Mouse (Mus musculus) G1E (cell line): ENCODE data around the gene Clcn3. TPM values are rescaled to one million over a fixed set of nuclear protein-coding genes. Genes with fewer than 3 reads are reported as not detected.

Experiments
- ATAC-seq: 2 replicates; pipeline ENCODE4 v1.8.0; 2016; ENCODE audit warnings: mild to moderate bottlenecking; ENCODE audit not compliant: insufficient number of reproducible peaks, poor library complexity, low FRiP score, severe bottlenecking; ENCODE audit errors: extremely low read depth
- DNase-seq: peaks from one replicate; pipeline ENCODE4 v3.0.0; 2012; ENCODE audit warnings: low spot score
- H3K27me3 ChIP-seq: 2 replicates; pipeline ENCODE4 v1.6.1; 2012; ENCODE audit warnings: mild to moderate bottlenecking, low read length, inconsistent platforms; ENCODE audit not compliant: insufficient read depth
- H3K36me3 ChIP-seq: replicated peaks from 2 replicates; pipeline ENCODE3; 2012; ENCODE audit warnings: mild to moderate bottlenecking, inconsistent platforms
- H3K4me1 ChIP-seq: 2 replicates; pipeline ENCODE4 v1.6.1; 2012; ENCODE audit warnings: low read depth, low read length, inconsistent platforms, mixed read lengths; ENCODE audit not compliant: insufficient read depth
- H3K4me3 ChIP-seq: 2 replicates; pipeline ENCODE4 v1.5.1; 2012; ENCODE audit warnings: low read depth, mild to moderate bottlenecking, inconsistent platforms, low read length, moderate library complexity, mixed read lengths
- H3K9me3 ChIP-seq: replicated peaks from 2 replicates; pipeline ENCODE4 v1.6.1; 2012; ENCODE audit warnings: inconsistent platforms
- CTCF ChIP-seq: IDR thresholded peaks from 2 replicates; pipeline ENCODE4 v1.5.1; 2012; ENCODE audit warnings: low read depth, low read length, inconsistent platforms, mixed read lengths
- GATA1 ChIP-seq: IDR thresholded peaks from 2 replicates; pipeline ENCODE4 v1.6.1; 2012; ENCODE audit warnings: borderline replicate concordance, low read length, inconsistent platforms, mixed read lengths
- GATA2 ChIP-seq: IDR thresholded peaks from 2 replicates; pipeline ENCODE4 v1.6.1; 2012; ENCODE audit warnings: low read depth, low read length, inconsistent platforms, borderline replicate concordance
- POLR2AphosphoS5 ChIP-seq: IDR thresholded peaks from 2 replicates; pipeline ENCODE4 v1.6.1; 2012; ENCODE audit warnings: low read depth, low read length, inconsistent platforms; ENCODE audit not compliant: insufficient replicate concordance
- TAL1 ChIP-seq: conservative IDR thresholded peaks from 2 replicates; pipeline ENCODE4 v1.6.1; 2012; ENCODE audit warnings: low read depth, low read length, inconsistent platforms, mixed read lengths
- polyA plus RNA-seq: library from polyadenylated mRNA; stranded (reverse); fragments of >175 nt; gene quantifications from 2 replicates; pipeline ENCODE4 v1.2.3, GENCODE M21; 2012
- total RNA-seq, 2 experiments: library from RNA; stranded (forward) in 1 of 2; stranded (reverse) in 1 of 2; fragments of 200-1000 nt in 1 of 2; fragments of >200 nt in 1 of 2; fragmentation: Nextera tagmentation in 1 of 2; gene quantifications; 2 replicates each; pipeline ENCODE4 v1.2.3; 2014 to 2017

The Clcn3 gene
- total and polyA plus RNA-seq, 3 experiments: 18.0 to 215 (median 147) TPM

GRCm38 (mm10) chr8:60864875-60865274, 118.2 kb downstream of the Clcn3 start:
- H3K4me3 ChIP-seq: no peak overlapping the region
- H3K4me1 ChIP-seq: peaks cover 25% of the 10 kb centered on the region
- TF ChIP-seq CTCF (no peak), POLR2AphosphoS5 (no peak), GATA2 (no peak), TAL1 (no peak), GATA1 (no peak)
- H3K36me3 ChIP-seq: no peaks in the 10 kb centered on the region
- no peaks in the 10 kb centered on the region for H3K9me3 ChIP-seq
- DNase-seq (no peak), ATAC-seq (no peak)
- H3K27me3 ChIP-seq: peaks cover 6% of the 10 kb centered on the region; the same call in 1 of the 2 replicates

GRCm38 (mm10) chr8:60861783-60862182, 121.3 kb downstream of the Clcn3 start:
- Histone ChIP-seq H3K36me3 (no peaks in the 10 kb centered on the region), H3K4me3 (no peak overlapping the region), H3K27me3 (peaks cover 6% of the 10 kb centered on the region; the same call in 1 of the 2 replicates), H3K4me1 (peaks cover 37% of the 10 kb centered on the region), H3K9me3 (no peaks in the 10 kb centered on the region)
- DNase-seq: no peak
- no peak for ATAC-seq
- TF ChIP-seq GATA1 (no peak), GATA2 (no peak), POLR2AphosphoS5 (no peak), TAL1 (no peak), CTCF (no peak)

- Histone ChIP-seq H3K4me3 (no peak overlapping the region; the same call in 1 of the 2 replicates), H3K36me3 (no peaks in the 10 kb centered on the region), H3K9me3 (no peaks in the 10 kb centered on the region), H3K4me1 (peaks cover 37% of the 10 kb centered on the region), H3K27me3 (no peaks in the 10 kb centered on the region)
- ATAC-seq (no peak), DNase-seq (no peak)
- TF ChIP-seq TAL1: no peak
- no peak for TF ChIP-seq GATA2
- no peak for TF ChIP-seq GATA1
- TF ChIP-seq CTCF: no peak
- TF ChIP-seq POLR2AphosphoS5: no peak
Observed at GRCm38 (mm10) chr8:60860749-60861148, 122.4 kb downstream of the Clcn3 start.

Other genes with a start within 250 kb of the Clcn3 start
- gene Hpf1, start 92.9 kb downstream of the Clcn3 start, total RNA-seq (2014; fragmentation: Nextera tagmentation): 143 and 180 TPM in 2 replicates
- 106 and 125 TPM in 2 replicates for gene Hpf1, start 92.9 kb downstream of the Clcn3 start, total RNA-seq (2017)
- gene Hpf1, start 92.9 kb downstream of the Clcn3 start, polyA plus RNA-seq: 7.3 and 9.8 TPM in 2 replicates
- 56.7 and 68.9 TPM in 2 replicates for gene Nek1, start 9.9 kb upstream of the Clcn3 start, total RNA-seq (2014; fragmentation: Nextera tagmentation)
- 32.1 and 34.9 TPM in 2 replicates for gene Nek1, start 9.9 kb upstream of the Clcn3 start, total RNA-seq (2017)
- gene Nek1, start 9.9 kb upstream of the Clcn3 start, polyA plus RNA-seq: 6.7 and 6.9 TPM in 2 replicates
- gene Sh3rf1, start 240.6 kb upstream of the Clcn3 start, total RNA-seq (2014; fragmentation: Nextera tagmentation): 4.0 and 6.6 TPM in 2 replicates
- 2.3 and 2.6 TPM in 2 replicates for gene Sh3rf1, start 240.6 kb upstream of the Clcn3 start, total RNA-seq (2017)
- gene Sh3rf1, start 240.6 kb upstream of the Clcn3 start, polyA plus RNA-seq: 2.3 and 2.4 TPM in 2 replicates